28 mouse cellular contexts compared by ENCODE assay signal in genomic region chr1:194548243-194548642, GRCm38 (mm10).
"Had no signal": no experiment of that assay in that cellular context is flagged by ENCODE, and none has a peak within 500 bp of the region (broad histone marks: within the 10 kb centered on the region; RNA-seq: fewer than 3 reads in every experiment).

No protein-coding gene starts in this region.

- H3K27me3 ChIP-seq: embryonic facial prominence, embryonic 12.5 days; embryonic facial prominence, embryonic 13.5 days; embryonic facial prominence, embryonic 15.5 days; forebrain, embryonic 13.5 days; forebrain, embryonic 15.5 days had no signal

- DNase-seq: cerebellum, adult 8-10 months; cerebellum, adult 9-10 months; cerebellum, adult 9-11 months; cerebellum, postnatal 10 days; cerebellum, postnatal 14 days; cerebellum, postnatal 25 days; cerebellum, postnatal 36 days; embryo, embryonic 11 days; gastrocnemius, adult 2 months; gastrocnemius, postnatal 10 days; gastrocnemius, postnatal 14 days; gastrocnemius, postnatal 25 days; gastrocnemius, postnatal 36 days; heart, adult 11 months; heart, adult 18-20 months; heart, adult 2 months had no signal

- ATAC-seq: forebrain, embryonic 13.5 days; forebrain, embryonic 14.5 days; forebrain, embryonic 15.5 days; forebrain, embryonic 16.5 days had no signal

- H3K27ac ChIP-seq: embryonic facial prominence, embryonic 10.5 days; embryonic facial prominence, embryonic 12.5 days; embryonic facial prominence, embryonic 13.5 days; embryonic facial prominence, embryonic 15.5 days; forebrain, embryonic 10.5 days; forebrain, embryonic 13.5 days; forebrain, embryonic 15.5 days; gastrocnemius, adult 2 months; heart, adult 2 months; heart, embryonic 10.5 days had no signal

- H3K36me3 ChIP-seq: embryonic facial prominence, embryonic 10.5 days; embryonic facial prominence, embryonic 12.5 days; embryonic facial prominence, embryonic 13.5 days; embryonic facial prominence, embryonic 15.5 days; forebrain, embryonic 10.5 days; forebrain, embryonic 15.5 days; heart, embryonic 10.5 days had no signal

- H3K9ac ChIP-seq: embryonic facial prominence, embryonic 12.5 days; embryonic facial prominence, embryonic 13.5 days; embryonic facial prominence, embryonic 15.5 days; forebrain, embryonic 13.5 days; forebrain, embryonic 15.5 days had no signal

- H3K9me3 ChIP-seq: embryonic facial prominence, embryonic 10.5 days; embryonic facial prominence, embryonic 12.5 days; embryonic facial prominence, embryonic 13.5 days; embryonic facial prominence, embryonic 15.5 days; forebrain, embryonic 10.5 days; forebrain, embryonic 13.5 days; forebrain, embryonic 15.5 days; heart, embryonic 10.5 days had no signal

- H3K4me2 ChIP-seq: embryonic facial prominence, embryonic 12.5 days; embryonic facial prominence, embryonic 13.5 days; embryonic facial prominence, embryonic 15.5 days; forebrain, embryonic 13.5 days; forebrain, embryonic 15.5 days; heart, embryonic 11.5 days had no signal

- H3K4me1 ChIP-seq: embryonic facial prominence, embryonic 10.5 days; embryonic facial prominence, embryonic 12.5 days; embryonic facial prominence, embryonic 13.5 days; embryonic facial prominence, embryonic 15.5 days; forebrain, embryonic 10.5 days; forebrain, embryonic 13.5 days; forebrain, embryonic 15.5 days; heart, embryonic 10.5 days had no signal

- H3K4me3 ChIP-seq: embryonic facial prominence, embryonic 10.5 days; embryonic facial prominence, embryonic 12.5 days; embryonic facial prominence, embryonic 13.5 days; embryonic facial prominence, embryonic 15.5 days; erythroblast, embryonic 14.5 days; forebrain, embryonic 10.5 days; forebrain, embryonic 13.5 days; forebrain, embryonic 15.5 days; gastrocnemius, adult 2 months; heart, adult 2 months; heart, embryonic 10.5 days had no signal
